Mouse (Mus musculus) v-Abl transformed pro-B cells (cell line): ENCODE results near the gene 1810009J06Rik.
"Not testable (repeated sequence)": the region's sequence is repeated elsewhere in the genome, so short reads cannot be mapped to it uniquely, and the experiment has no call there.

Experiments
- in situ Hi-C, 2 experiments: fragments of 400-800 bp; cut with MboI; formaldehyde crosslinking; loops; one replicate each; pipeline ENCODE4 v1.15.1; 2025; ENCODE audit not compliant: unreplicated experiment in 2 of 2

1810009J06Rik gene

DNA sequence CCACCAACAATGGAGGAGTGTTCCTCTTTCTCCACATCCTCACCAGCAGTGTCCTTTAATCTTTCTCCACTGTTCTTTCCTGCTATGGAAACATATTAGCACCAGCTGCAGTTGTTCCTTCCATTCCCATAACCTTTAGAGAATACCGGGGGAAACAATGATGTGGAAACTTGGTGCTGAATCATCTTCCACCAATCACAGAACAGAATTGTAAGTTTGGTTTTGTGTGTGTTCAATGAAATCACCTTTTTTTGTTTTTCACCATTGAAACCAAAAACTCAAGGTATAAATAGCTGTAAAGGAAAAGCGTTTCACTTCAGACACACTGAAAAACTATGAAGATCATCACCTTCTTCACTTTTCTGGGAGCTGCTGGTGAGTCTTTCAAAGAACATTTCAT lies at the start of gene 1810009J06Rik:
TSS of gene 1810009J06Rik (plus strand) at position 301 of the 400 bp plus-strand sequence.
- in situ Hi-C loops = not testable (repeated sequence)

GRCm38 (mm10) chr6:40919954-40920353 lies 44.6 kb upstream of the 1810009J06Rik start:
- in situ Hi-C loops = no loop called here

- in situ Hi-C loops = no loop called here
These were observed 24.1 kb upstream of the 1810009J06Rik start, which contains the start of gene 1700074P13Rik for GRCm38 (mm10) chr6:40940457-40940856. TSS of gene 1700074P13Rik (minus strand) at chr6:40940557.

GRCm38 (mm10) chr6:40951770-40952169 lies 12.8 kb upstream of the 1810009J06Rik start, which contains the start of gene Gm4744:
TSS of gene Gm4744 (minus strand) at chr6:40951870.
- in situ Hi-C loops = no loop called here

- in situ Hi-C loops = no loop called here
These were observed 10.8 kb upstream of the 1810009J06Rik start for GRCm38 (mm10) chr6:40953716-40954115.

GRCm38 (mm10) chr6:40999379-40999778 lies 34.8 kb downstream of the 1810009J06Rik start, which contains the start of gene Gm2663:
TSS of gene Gm2663 (minus strand) at chr6:40999479.
- in situ Hi-C loops = not testable (repeated sequence)

DNA sequence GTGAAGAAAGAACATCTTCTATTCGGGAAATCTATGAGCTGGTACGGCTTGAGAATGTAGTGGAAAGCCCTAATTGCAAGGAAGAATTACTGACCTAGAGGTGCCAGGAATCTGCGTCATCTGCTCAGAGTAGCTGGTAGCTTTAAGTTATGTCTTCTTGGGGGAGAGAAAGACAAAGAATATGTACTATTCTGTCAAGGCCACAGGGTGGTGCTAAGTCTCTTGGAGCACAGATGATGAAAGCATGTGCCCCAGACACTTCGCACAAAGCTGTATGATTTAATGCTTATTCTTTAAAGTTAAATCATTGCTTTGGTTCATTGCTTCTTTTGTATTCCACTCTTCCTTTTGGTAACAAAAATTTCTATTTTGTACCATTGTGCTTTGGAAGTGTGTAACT lies 50.5 kb downstream of the 1810009J06Rik start:
- in situ Hi-C loops = no loop called here
